Mouse (Mus musculus) bone marrow, adult 2 months (tissue): ENCODE results near the gene Smco3. TPM values are rescaled to one million over a fixed set of nuclear protein-coding genes. Genes with fewer than 3 reads are reported as not detected.

ENCODE experiments used
- H3K27ac ChIP-seq: fragments of 200-500 bp; 2 replicates; pipeline ENCODE4 v1.5.1; 2012; ENCODE audit warnings: low read depth, mild to moderate bottlenecking, control low read depth, inconsistent platforms, low read length; ENCODE audit not compliant: control insufficient read depth, poor library complexity, insufficient read depth
- H3K4me1 ChIP-seq: fragments of 200-500 bp; 2 replicates; pipeline ENCODE4 v1.6.1; 2011; ENCODE audit warnings: low read length; ENCODE audit not compliant: control insufficient read depth, insufficient read depth
- H3K4me3 ChIP-seq: fragments of 200-500 bp; replicated peaks from 2 replicates; pipeline ENCODE3; 2011; ENCODE audit warnings: mild to moderate bottlenecking, low read depth, low read length, control low read depth; ENCODE audit not compliant: control insufficient read depth
- CTCF ChIP-seq: fragments of 200-500 bp; IDR thresholded peaks from 2 replicates; pipeline ENCODE4 v1.5.1; 2011; ENCODE audit warnings: low read length, control low read depth; ENCODE audit not compliant: control insufficient read depth, insufficient read depth
- POLR2A ChIP-seq: fragments of 200-500 bp; IDR thresholded peaks from 2 replicates; pipeline ENCODE4 v1.6.1; 2011; ENCODE audit warnings: low read depth, mild to moderate bottlenecking, control low read depth, low read length, borderline replicate concordance; ENCODE audit not compliant: control insufficient read depth
- WGBS: fragments of 180-500 bp; shearing (Covaris S2); methylation state at CpG from one replicate; pipeline ENCODE4 v1.1.7; 2018; 5-methylcytosine and 5-hydroxymethylcytosine counted together
- polyA plus RNA-seq: library from polyadenylated mRNA; stranded (reverse); fragments of >200 nt; gene quantifications from 2 replicates; pipeline ENCODE4 v1.2.4, GENCODE M21; 2011; ENCODE audit warnings: low replicate concordance; ENCODE audit not compliant: missing spikeins, insufficient read depth, insufficient read length

The Smco3 gene
- polyA plus RNA-seq, 1 experiment, result 1.9 TPM

DNA sequence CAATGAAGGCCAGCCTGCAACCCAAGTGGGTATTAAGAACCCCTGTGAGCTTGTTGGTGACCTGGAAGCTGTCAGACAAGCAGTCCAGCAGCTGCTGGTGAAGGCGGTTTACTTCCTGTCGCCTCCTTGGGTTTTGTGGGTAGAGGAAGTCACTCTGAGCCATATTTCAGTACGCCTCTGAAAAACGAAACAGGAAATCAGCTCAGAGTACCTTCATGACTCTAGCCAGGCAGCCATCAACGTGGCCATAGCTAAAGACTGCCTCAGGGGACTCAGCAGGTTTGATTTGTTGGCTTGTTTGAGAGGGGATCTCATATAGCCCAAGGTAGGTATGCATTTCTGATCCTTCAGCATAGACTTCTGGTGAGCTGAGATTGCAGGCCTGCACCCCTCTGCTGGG lies 3.5 kb downstream of the Smco3 start:
- Histone ChIP-seq H3K4me3 (no peak overlapping the region), H3K27ac (peak overlapping the region; percentile 6; the same call in 1 of the 2 replicates), H3K4me1 (no peaks in the 10 kb centered on the region; the same call in 1 of the 2 replicates)
- no peak for TF ChIP-seq CTCF
- WGBS, result 11% methylated on average over 5 of the region's 5 CpGs

DNA sequence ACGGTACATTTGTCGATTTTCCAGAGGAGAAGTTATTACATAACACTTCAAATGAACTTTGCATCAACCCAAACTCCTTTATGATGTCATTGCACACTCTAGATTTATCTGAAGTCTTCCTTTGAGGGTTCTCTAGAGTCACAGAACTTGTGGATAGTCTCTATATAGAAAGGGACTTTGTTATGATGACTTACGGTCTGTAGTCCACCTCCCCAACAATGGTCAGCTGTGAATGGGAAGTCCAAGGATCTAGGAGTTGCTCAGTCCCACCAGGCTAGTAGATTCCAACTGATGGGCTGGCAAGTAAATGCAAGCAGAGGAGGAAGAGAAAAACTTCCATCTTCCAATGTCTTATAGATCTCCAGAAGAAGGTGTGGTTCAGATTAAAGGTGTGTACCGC lies 6.6 kb downstream of the Smco3 start:
- Histone ChIP-seq H3K27ac (no peak overlapping the region), H3K4me1 (no peaks in the 10 kb centered on the region; the same call in 1 of the 2 replicates), H3K4me3 (no peak overlapping the region)
- 36% methylated on average over 4 of the region's 4 CpGs for WGBS
- TF ChIP-seq CTCF (no peak), POLR2A (no peak)

DNA sequence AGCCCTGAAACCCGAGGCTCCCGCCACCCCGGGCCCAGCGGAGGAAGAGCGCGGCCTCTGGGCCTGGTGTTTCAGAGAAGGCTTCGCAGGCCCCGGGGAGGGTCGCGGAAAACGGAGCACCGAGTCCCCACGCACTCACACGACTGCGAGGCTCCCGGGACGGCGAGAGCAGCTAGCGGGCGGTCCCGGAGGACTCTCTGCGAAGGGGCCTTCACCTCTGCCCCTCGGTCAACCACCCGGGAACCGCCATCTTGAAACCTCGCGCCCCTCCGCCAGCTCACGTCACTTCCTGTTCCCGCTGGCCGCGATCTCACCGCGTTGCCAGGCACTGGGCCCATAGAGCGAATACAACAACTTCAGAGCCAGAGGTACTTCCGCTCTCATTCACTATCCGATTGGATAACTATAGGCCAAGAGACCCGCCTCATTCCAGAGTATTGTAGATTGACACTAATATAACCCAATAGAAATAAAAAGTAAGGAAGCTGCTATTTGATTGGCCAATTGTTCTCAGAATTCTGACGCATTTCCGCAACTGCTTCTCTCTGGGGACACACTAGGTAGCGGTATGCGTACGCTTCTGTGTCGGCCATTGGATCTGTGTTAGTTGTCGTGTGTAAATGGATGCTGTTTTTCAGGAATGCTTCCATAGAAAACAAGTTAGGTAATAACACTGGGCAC lies 7.2 kb downstream of the Smco3 start, which contains the start of gene Wbp11:
Wbp11 (minus strand) TSS at position 353 of the 681 bp plus-strand sequence.
- TF ChIP-seq POLR2A, result peak; percentile 82
- TF ChIP-seq CTCF, result no peak
- Histone ChIP-seq H3K4me1 (no peaks in the 10 kb centered on the region; the same call in 1 of the 2 replicates), H3K4me3 (peak within 1 kb of the TSS; percentile 98), H3K27ac (peak within 1 kb of the TSS; percentile 89)
- WGBS, result under 1% methylated on average over 45 of the region's 45 CpGs

DNA sequence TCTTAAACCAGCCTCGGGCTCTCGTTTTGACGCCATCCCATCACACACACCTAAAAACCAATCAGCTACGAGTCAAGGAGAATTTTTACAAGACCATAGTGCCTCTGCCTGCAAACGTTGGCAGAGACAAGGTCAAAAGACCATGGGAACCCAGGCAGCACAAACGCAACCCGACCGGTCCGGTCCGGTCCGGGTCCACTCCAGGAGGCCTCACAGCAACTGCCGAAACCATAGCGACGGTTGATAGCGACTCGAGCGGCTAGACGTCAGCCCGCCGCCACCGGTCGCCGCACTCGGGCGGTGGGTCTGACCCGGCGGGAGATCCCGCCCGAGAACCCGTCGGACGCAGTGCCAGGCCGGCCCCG lies 7.8 kb downstream of the Smco3 start, which contains the start of gene BC049715:
BC049715 (plus strand) TSS at position 111 of the 365 bp plus-strand sequence.
- Histone ChIP-seq H3K27ac (peak within 1 kb of the TSS; percentile 89), H3K4me3 (peak within 1 kb of the TSS; percentile 98), H3K4me1 (no peaks in the 10 kb centered on the region; the same call in 1 of the 2 replicates)
- TF ChIP-seq POLR2A (no peak), CTCF (no peak)
- under 1% methylated on average over 34 of the region's 34 CpGs for WGBS

DNA sequence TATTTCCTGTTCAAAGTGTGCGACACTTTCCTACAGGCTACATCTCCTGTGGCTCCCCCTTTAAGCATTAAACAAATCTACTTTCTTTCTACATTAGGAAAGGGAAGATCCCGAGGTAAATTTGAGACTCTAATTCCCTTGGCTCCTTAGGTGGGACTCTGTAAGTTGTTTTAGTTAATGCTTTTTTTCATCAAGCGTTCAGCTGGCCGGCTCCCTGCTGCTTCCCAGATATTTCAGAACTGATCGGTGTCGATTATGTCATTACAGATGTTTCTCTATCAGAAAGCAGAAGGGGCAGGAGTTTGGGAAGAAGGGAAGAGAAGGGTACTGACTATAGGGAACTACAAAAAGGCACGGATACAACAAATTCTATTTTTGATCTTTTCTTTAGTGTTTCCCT lies 8.1 kb downstream of the Smco3 start:
- H3K27ac ChIP-seq, result peak overlapping the region; percentile 89; the same call in 1 of the 2 replicates
- WGBS, result 5% methylated on average over 7 of the region's 7 CpGs

DNA sequence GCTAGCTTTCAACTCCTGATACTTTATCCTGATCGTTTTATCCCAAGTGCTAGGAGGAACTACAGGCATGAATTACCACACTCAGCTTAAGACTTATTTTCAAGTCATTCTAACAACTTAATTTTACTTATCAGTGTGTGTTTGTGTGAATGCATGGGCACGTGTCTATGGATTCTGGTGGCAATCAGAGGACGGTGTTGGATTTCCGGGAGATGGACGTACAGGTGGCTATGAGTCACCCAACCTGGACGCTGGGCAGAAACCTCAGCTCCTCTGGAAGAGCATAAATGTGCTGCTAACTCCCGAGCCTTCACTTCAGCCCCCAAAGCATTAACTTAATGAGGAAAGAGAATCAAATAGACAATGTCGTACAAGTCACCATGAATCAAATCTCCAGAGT lies 10.3 kb downstream of the Smco3 start:
- 92% methylated on average over 8 of the region's 8 CpGs for WGBS
- Histone ChIP-seq H3K4me3 (no peak overlapping the region), H3K4me1 (no peaks in the 10 kb centered on the region; the same call in 1 of the 2 replicates), H3K27ac (no peak overlapping the region)
- TF ChIP-seq CTCF (no peak), POLR2A (no peak)

More for the DNA sequence above, 8.1 kb downstream of the Smco3 start:
- H3K4me3 ChIP-seq, result peak overlapping the region; percentile 98
- TF ChIP-seq POLR2A, result no peak
- TF ChIP-seq CTCF, result no peak
- no peaks in the 10 kb centered on the region; the same call in 1 of the 2 replicates for H3K4me1 ChIP-seq

DNA sequence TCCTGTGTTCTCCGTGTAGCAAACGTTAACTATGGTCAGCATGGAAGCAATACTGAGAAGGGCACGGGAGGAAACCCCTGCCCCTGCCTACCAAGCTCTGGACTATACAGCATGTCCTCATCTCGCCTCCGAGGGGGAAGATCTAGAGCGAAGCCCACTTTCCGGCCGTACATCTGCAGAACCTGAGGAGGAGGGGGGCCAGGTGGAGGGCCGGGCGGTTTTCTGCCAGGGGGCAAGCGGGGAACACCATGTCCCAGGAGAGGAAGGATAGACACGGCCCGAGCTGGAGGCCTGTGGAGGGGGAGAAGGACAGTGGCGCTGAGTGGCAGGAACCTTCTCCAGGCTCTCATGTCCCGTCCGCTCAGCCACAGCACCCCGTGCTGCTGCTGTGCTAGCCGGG lies 14.2 kb downstream of the Smco3 start:
- no peak overlapping the region for H3K4me3 ChIP-seq
- H3K27ac ChIP-seq, result no peak overlapping the region
- WGBS, result 93% methylated on average over 18 of the region's 18 CpGs
- TF ChIP-seq POLR2A, result no peak
- no peak for TF ChIP-seq CTCF
- H3K4me1 ChIP-seq, result no peaks in the 10 kb centered on the region; the same call in 1 of the 2 replicates

DNA sequence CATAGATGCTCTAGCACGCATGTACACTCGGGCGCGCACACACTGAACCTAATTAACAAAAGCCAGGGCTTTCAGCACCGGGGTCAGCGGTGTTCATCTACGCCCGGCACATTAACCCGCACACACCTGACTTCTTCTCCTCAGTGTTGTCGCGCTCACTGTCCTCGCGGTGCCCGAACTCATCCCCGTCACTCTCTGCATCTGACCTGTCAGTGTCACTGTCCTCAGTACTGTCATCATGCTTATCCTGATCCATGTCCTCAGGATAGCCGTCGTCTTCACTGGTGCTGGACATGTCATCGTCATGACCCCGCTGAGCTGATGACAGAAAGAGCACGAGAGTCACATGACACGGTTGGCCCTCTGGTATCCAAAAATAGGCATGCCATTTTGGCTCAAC lies 14.9 kb downstream of the Smco3 start:
- Histone ChIP-seq H3K4me1 (no peaks in the 10 kb centered on the region; the same call in 1 of the 2 replicates), H3K4me3 (no peak overlapping the region), H3K27ac (no peak overlapping the region)
- WGBS, result 95% methylated on average over 21 of the region's 21 CpGs
- TF ChIP-seq CTCF (no peak), POLR2A (no peak)

DNA sequence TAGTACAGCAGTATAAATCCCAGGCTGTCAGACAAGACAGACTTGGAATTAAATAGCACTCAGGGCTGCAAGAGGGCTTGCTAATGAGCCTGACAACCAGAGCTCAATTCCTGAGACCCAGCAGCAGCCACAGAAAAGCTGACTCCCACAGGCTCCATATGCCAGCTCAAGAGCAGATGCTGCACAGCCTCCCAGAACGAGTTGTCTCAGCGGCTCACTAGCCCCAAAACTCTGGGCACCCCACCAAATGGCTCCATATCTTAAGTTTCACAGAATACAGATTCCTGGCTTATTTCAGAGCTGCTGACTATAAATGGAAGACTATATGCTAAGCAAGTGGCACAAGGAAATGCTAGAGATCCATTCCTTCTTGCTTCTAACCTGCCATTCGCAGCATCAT lies 17.7 kb downstream of the Smco3 start:
- 94% methylated on average over 3 of the region's 3 CpGs for WGBS
- TF ChIP-seq POLR2A (no peak), CTCF (no peak)
- H3K27ac ChIP-seq, result no peak overlapping the region
- H3K4me3 ChIP-seq, result no peak overlapping the region
- no peaks in the 10 kb centered on the region; the same call in 1 of the 2 replicates for H3K4me1 ChIP-seq
